Mouse (Mus musculus): ENCODE data around the gene Hoxb7. TPM values are rescaled to one million over a fixed set of nuclear protein-coding genes. Genes with fewer than 3 reads are reported as not detected.

Gene Hoxb7
- polyA plus RNA-seq, 1 experiment = not detected

DNA sequence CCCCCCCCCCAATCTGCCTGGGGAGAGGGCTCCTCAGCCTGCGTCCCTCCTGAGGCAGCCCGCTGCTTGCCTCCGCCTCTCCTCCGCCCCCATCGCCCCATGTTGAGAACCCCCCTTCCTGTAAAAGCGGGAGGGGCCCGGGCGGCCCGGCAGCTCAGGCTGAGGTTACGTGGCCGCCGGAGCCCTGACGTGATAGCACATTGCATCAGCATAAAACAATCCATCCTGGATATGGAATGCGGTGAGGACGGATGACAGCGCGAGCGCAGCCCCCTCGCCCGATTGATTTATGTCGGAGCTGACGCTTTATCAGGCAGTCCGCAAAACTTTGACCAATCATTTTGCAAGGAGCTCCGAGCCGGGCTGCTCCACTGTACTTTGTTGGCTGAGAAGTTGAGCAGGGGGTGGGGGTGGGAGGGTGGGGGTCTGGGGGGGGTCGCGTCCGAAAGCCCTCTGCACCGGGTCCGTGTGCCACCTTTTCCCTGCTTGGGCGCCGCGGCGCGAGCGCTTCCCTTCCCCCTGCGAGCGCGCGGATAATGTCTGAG is 15.4 kb upstream of the Hoxb7 start, which contains the start of gene Hoxb9:
Gene Hoxb9 (plus strand): TSS at position 462 of the 545 bp plus-strand sequence.
- H3K4me3 ChIP-seq (replicated peaks; ENCODE audit: insufficient read depth, low read depth, low read length) = no peak within 1 kb of the TSS
- WGBS = 2% methylated on average over 40 of the region's 40 CpGs
- H3K27ac ChIP-seq (ENCODE audit: insufficient read depth, low read length) = no peak within 1 kb of the TSS
- H3K27me3 ChIP-seq (ENCODE audit: control insufficient read depth, insufficient read depth, low read length) = peaks cover 16% of the 10 kb centered on the region; the same call in 1 of the 2 replicates
- TF ChIP-seq CTCF (IDR thresholded peaks at IDR 0.05; ENCODE audit: borderline replicate concordance, insufficient read depth, low read depth, low read length) (no peak), POLR2A (IDR thresholded peaks at IDR 0.05; ENCODE audit: borderline replicate concordance, insufficient read depth, low read length) (no peak)
- H3K4me1 ChIP-seq (ENCODE audit: control insufficient read depth, insufficient read depth, low read length) = no peaks in the 10 kb centered on the region
- no peak for DNase-seq

DNA sequence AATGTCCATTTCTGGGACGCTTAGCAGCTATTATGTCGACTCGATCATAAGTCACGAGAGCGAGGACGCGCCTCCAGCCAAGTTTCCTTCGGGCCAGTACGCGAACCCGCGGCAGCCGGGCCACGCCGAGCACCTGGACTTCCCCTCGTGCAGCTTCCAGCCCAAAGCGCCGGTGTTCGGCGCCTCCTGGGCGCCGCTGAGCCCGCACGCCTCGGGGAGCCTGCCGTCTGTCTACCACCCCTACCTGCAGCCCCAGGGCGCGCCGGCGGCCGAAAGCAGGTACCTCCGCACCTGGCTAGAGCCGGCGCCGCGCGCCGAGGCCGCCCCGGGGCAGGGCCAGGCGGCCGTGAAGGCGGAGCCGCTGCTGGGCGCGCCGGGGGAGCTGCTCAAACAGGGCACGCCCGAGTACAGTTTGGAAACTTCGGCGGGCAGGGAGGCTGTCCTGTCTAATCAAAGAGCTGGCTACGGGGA is 14.8 kb upstream of the Hoxb7 start:
- DNase-seq = no peak
- H3K27me3 ChIP-seq (ENCODE audit: control insufficient read depth, insufficient read depth, low read length) = peaks cover 16% of the 10 kb centered on the region; the same call in 1 of the 2 replicates
- no peak overlapping the region for H3K27ac ChIP-seq (ENCODE audit: insufficient read depth, low read length)
- no peak overlapping the region for H3K4me3 ChIP-seq (replicated peaks; ENCODE audit: insufficient read depth, low read depth, low read length)
- H3K4me1 ChIP-seq (ENCODE audit: control insufficient read depth, insufficient read depth, low read length) = no peaks in the 10 kb centered on the region
- WGBS = under 1% methylated on average over 52 of the region's 52 CpGs
- TF ChIP-seq POLR2A (IDR thresholded peaks at IDR 0.05; ENCODE audit: borderline replicate concordance, insufficient read depth, low read length) (no peak), CTCF (IDR thresholded peaks at IDR 0.05; ENCODE audit: borderline replicate concordance, insufficient read depth, low read depth, low read length) (no peak)

DNA sequence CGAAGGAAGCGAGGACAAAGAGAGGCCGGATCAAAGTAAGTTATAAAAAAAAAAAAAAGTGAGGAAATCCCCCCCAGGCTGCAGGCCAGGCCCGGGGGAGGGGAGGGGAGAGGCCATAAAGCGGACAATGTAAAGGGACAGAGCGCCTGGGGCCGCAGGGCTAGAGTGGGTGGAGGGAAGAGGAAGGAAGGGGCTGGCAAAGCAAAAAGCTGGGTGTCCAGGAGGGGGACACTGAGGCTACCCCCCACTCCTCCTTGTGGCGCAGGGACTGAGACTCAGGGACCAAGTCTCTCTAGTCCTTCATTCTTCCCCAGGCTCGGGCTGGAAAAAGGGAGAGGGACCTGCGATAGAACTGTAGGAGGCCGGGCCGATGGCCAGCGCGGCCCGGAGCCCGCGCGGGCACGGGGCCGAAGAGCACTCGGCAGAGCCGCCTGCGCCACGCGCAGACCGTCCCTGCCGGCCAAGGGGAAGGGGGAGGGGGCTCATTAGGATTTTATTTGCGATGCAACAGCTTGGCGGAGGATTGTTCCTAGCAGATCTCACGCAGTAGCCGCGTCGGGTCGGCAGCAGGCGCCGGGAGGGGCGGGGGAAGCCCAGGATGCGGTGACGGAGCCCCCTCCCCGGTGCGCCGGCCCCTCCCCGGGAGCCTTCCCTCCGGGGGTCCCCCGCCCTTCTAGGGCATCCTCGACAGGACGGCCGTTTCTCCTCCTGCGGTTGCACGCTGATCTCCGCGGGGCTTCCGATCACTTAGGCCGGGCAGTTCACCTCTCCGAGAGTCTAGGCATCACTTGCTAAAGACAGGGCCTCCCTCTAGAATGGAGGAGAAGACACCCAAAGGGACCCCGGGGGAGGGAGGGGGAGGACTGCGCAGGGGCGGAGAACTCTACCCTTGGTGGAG is 14.2 kb upstream of the Hoxb7 start:
- TF ChIP-seq CTCF (IDR thresholded peaks at IDR 0.05; ENCODE audit: borderline replicate concordance, insufficient read depth, low read depth, low read length) (no peak), POLR2A (IDR thresholded peaks at IDR 0.05; ENCODE audit: borderline replicate concordance, insufficient read depth, low read length) (no peak)
- no peaks in the 10 kb centered on the region for H3K4me1 ChIP-seq (ENCODE audit: control insufficient read depth, insufficient read depth, low read length)
- peaks cover 14% of the 10 kb centered on the region; the same call in 1 of the 2 replicates for H3K27me3 ChIP-seq (ENCODE audit: control insufficient read depth, insufficient read depth, low read length)
- no peak overlapping the region for H3K4me3 ChIP-seq (replicated peaks; ENCODE audit: insufficient read depth, low read depth, low read length)
- under 1% methylated on average over 58 of the region's 58 CpGs for WGBS
- no peak for DNase-seq
- H3K27ac ChIP-seq (ENCODE audit: insufficient read depth, low read length) = no peak overlapping the region

DNA sequence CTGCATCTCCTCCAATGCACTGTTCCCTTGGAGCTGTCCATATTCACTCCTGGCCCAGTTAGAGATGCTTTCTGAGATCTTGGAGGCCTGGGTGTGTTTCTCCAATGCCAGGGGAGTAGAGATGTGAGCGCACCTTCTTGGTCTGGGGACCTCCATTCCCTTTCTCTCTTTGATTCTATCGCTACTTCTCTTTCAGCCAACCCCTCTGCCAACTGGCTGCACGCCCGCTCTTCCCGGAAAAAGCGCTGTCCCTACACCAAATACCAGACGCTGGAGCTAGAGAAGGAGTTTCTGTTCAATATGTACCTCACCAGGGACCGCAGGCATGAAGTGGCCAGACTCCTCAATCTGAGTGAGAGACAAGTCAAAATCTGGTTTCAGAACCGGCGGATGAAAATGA is 12.0 kb upstream of the Hoxb7 start:
- WGBS = 7% methylated on average over 10 of the region's 10 CpGs
- Histone ChIP-seq H3K4me1 (ENCODE audit: control insufficient read depth, insufficient read depth, low read length) (no peaks in the 10 kb centered on the region), H3K27me3 (ENCODE audit: control insufficient read depth, insufficient read depth, low read length) (peaks cover 13% of the 10 kb centered on the region; the same call in 1 of the 2 replicates)

DNA sequence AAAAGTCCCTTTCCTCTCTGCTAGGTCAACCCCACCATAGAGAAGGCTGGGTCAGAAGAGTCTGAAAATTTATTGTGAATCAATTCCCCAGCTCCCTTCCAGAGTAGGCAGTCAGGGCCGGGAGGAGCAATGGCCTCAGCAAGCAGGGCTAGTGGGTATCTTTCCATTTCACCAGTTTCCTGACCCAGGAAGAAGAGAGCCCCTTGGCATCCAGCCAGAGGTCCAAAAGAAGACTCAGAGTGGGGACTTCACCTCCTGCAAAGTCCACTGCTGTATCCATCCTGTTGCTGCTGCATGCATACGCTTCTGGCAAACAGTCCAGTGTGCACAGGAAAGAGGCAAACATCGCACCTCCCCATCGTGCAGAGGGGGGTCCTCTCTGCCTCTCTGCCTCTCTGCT is 10.5 kb upstream of the Hoxb7 start:
- Histone ChIP-seq H3K27me3 (ENCODE audit: control insufficient read depth, insufficient read depth, low read length) (peaks cover 8% of the 10 kb centered on the region; the same call in 1 of the 2 replicates), H3K27ac (ENCODE audit: insufficient read depth, low read length) (no peak overlapping the region), H3K4me1 (ENCODE audit: control insufficient read depth, insufficient read depth, low read length) (no peaks in the 10 kb centered on the region), H3K4me3 (replicated peaks; ENCODE audit: insufficient read depth, low read depth, low read length) (no peak overlapping the region)
- 3% methylated on average over 4 of the region's 4 CpGs for WGBS
- no peak for TF ChIP-seq POLR2A (IDR thresholded peaks at IDR 0.05; ENCODE audit: borderline replicate concordance, insufficient read depth, low read length)
- TF ChIP-seq CTCF (IDR thresholded peaks at IDR 0.05; ENCODE audit: borderline replicate concordance, insufficient read depth, low read depth, low read length) = no peak
- no peak for DNase-seq

More for the DNA sequence above, 12.0 kb upstream of the Hoxb7 start:
- no peak for DNase-seq
- no peak overlapping the region for H3K4me3 ChIP-seq (replicated peaks; ENCODE audit: insufficient read depth, low read depth, low read length)
- TF ChIP-seq CTCF (IDR thresholded peaks at IDR 0.05; ENCODE audit: borderline replicate concordance, insufficient read depth, low read depth, low read length) = no peak
- TF ChIP-seq POLR2A (IDR thresholded peaks at IDR 0.05; ENCODE audit: borderline replicate concordance, insufficient read depth, low read length) = no peak
- no peak overlapping the region for H3K27ac ChIP-seq (ENCODE audit: insufficient read depth, low read length)

DNA sequence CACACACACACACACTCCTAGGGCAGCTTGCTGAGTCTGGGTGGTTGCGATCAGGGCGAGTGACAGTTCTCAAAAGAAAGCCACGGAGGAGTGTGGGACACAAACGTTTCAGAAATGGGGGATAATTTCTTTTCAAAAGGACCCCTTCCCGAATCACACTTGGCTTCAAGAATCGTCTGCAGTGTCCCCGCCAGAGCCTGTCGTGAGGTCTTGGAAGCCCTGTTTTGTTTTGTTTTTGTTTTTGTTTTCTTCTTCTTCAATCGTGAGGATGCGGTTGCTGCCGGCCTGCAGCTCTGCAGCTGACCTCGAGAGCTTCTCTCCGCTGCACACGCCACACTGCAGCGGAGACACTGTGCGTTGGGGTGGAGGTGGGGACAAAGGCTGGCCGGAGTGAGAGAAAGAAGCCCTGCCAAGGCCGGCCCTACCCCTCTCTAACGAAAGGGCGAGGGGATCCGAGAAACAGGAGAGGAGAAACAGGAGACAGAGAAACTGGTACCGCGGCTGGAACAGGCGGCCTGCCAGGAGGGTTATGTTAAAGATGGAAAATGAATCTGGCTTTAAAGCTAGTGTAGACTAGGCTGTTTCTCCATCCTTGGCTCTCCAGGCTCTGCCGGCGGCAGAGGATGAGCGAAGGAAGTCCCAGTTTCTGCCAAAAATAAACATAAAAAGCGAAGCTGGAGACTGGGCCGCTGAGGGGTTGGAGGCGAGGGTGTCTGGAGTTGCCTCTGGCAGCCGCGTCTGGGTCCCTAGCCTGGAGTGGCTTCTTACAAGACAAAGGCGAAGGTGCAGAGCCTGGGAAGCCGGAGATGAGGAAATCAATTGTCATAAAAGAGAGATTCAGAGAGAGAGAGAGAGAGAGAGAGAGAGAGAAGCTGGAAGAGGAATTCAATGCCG is 9.0 kb upstream of the Hoxb7 start:
- no peak overlapping the region for H3K4me3 ChIP-seq (replicated peaks; ENCODE audit: insufficient read depth, low read depth, low read length)
- H3K4me1 ChIP-seq (ENCODE audit: control insufficient read depth, insufficient read depth, low read length) = no peaks in the 10 kb centered on the region
- H3K27me3 ChIP-seq (ENCODE audit: control insufficient read depth, insufficient read depth, low read length) = peaks cover 8% of the 10 kb centered on the region; the same call in 1 of the 2 replicates
- peak in 1 of 2 experiments; percentile 11 for DNase-seq
- 2% methylated on average over 35 of the region's 35 CpGs for WGBS
- no peak overlapping the region for H3K27ac ChIP-seq (ENCODE audit: insufficient read depth, low read length)
- TF ChIP-seq CTCF (IDR thresholded peaks at IDR 0.05; ENCODE audit: borderline replicate concordance, insufficient read depth, low read depth, low read length) (no peak), POLR2A (IDR thresholded peaks at IDR 0.05; ENCODE audit: borderline replicate concordance, insufficient read depth, low read length) (no peak)

DNA sequence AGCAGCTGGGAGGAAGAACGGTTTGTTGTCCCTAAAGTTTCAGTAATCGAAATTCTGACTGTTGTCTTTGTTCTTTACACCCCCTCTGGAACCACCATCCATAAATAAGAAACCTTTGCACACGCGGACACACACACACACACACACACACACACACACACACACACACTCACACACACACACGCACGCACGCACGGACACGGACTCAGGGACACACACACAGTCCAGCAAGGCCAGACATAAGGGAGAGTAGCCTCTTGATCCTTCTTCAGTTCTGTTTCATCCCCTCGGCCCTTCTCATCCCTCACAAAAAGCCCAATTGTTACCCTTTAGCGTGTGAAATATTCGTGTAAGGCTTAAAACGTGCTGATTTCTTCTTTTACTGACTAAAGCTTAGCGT is 8.1 kb upstream of the Hoxb7 start:
- 17% methylated on average over 14 of the region's 14 CpGs for WGBS
- Histone ChIP-seq H3K4me3 (replicated peaks; ENCODE audit: insufficient read depth, low read depth, low read length) (no peak overlapping the region), H3K27me3 (ENCODE audit: control insufficient read depth, insufficient read depth, low read length) (peaks cover 8% of the 10 kb centered on the region; the same call in 1 of the 2 replicates), H3K27ac (ENCODE audit: insufficient read depth, low read length) (no peak overlapping the region), H3K4me1 (ENCODE audit: control insufficient read depth, insufficient read depth, low read length) (no peaks in the 10 kb centered on the region)
- DNase-seq = peak in 1 of 2 experiments; percentile 8
- TF ChIP-seq CTCF (IDR thresholded peaks at IDR 0.05; ENCODE audit: borderline replicate concordance, insufficient read depth, low read depth, low read length) (no peak), POLR2A (IDR thresholded peaks at IDR 0.05; ENCODE audit: borderline replicate concordance, insufficient read depth, low read length) (no peak)
